Mouse (Mus musculus) spleen, adult 12 weeks (tissue): ENCODE measurements around the gene Vps72.

ENCODE experiments used
- DNase-seq: peaks from one replicate; pipeline ENCODE4 v3.0.0; 2022; ENCODE audit warnings: low spot score

The Vps72 gene

GRCm38 (mm10) chr3:95164840-95165239 is 54.0 kb downstream of the Vps72 start:
- DNase-seq: no peak

- no peak for DNase-seq
Observed at GRCm38 (mm10) chr3:95169996-95170395, 59.2 kb downstream of the Vps72 start.

GRCm38 (mm10) chr3:95171105-95171504 is 60.3 kb downstream of the Vps72 start:
- no peak for DNase-seq
